Mouse (Mus musculus): ENCODE results near the gene Cdk5r1.

GRCm38 (mm10) chr11:80479425-80479824 is 2.6 kb downstream of the Cdk5r1 start:
- no peak for TF ChIP-seq GATA1 (IDR thresholded peaks at IDR 0.05; ENCODE audit: borderline replicate concordance, low read length)
- TF ChIP-seq CTCF (IDR thresholded peaks at IDR 0.05; ENCODE audit: low read depth, low read length), result no peak
- no peak for TF ChIP-seq POLR2AphosphoS5 (IDR thresholded peaks at IDR 0.05; ENCODE audit: insufficient replicate concordance, low read depth, low read length)
- TF ChIP-seq TAL1 (conservative IDR thresholded peaks at IDR 0.05; ENCODE audit: low read depth, low read length), result no peak
- TF ChIP-seq GATA2 (IDR thresholded peaks at IDR 0.05; ENCODE audit: borderline replicate concordance, low read depth, low read length), result no peak

Measured in G1E (cell line).